Mouse (Mus musculus): ENCODE data around the gene Loxl4.

Gene Loxl4

GRCm38 (mm10) chr19:42613116-42613515 is 503 bp upstream of the Loxl4 start:
- intact Hi-C loops (cut with DNase I): no loop called here

GRCm38 (mm10) chr19:42611746-42612145 is 867 bp downstream of the Loxl4 start:
- intact Hi-C loops (cut with DNase I): no loop called here

GRCm38 (mm10) chr19:42609716-42610115 is 2.9 kb downstream of the Loxl4 start:
- intact Hi-C loops (cut with DNase I): no loop called here

GRCm38 (mm10) chr19:42608082-42608481 is 4.5 kb downstream of the Loxl4 start:
- intact Hi-C loops (cut with DNase I): no loop called here

GRCm38 (mm10) chr19:42602576-42602975 is 10.0 kb downstream of the Loxl4 start:
- intact Hi-C loops (cut with DNase I): no loop called here

- intact Hi-C loops (cut with DNase I): no loop called here
Measured at GRCm38 (mm10) chr19:42602041-42602440, 10.6 kb downstream of the Loxl4 start.

- intact Hi-C loops (cut with DNase I): no loop called here
Measured at GRCm38 (mm10) chr19:42601445-42601844, 11.2 kb downstream of the Loxl4 start.

GRCm38 (mm10) chr19:42600591-42600990 is 12.0 kb downstream of the Loxl4 start:
- intact Hi-C loops (cut with DNase I): no loop called here

- intact Hi-C loops (cut with DNase I): no loop called here
Measured at GRCm38 (mm10) chr19:42599891-42600290, 12.7 kb downstream of the Loxl4 start.

GRCm38 (mm10) chr19:42597896-42598295 is 14.7 kb downstream of the Loxl4 start:
- intact Hi-C loops (cut with DNase I): no loop called here

- intact Hi-C loops (cut with DNase I): no loop called here
Measured at GRCm38 (mm10) chr19:42597286-42597685, 15.3 kb downstream of the Loxl4 start.

- intact Hi-C loops (cut with DNase I): no loop called here
Measured at GRCm38 (mm10) chr19:42595066-42595465, 17.5 kb downstream of the Loxl4 start.

- intact Hi-C loops (cut with DNase I): no loop called here
Measured at GRCm38 (mm10) chr19:42593456-42593855, 19.2 kb downstream of the Loxl4 start.

- intact Hi-C loops (cut with DNase I): no loop called here
Measured at GRCm38 (mm10) chr19:42591534-42591933, 21.1 kb downstream of the Loxl4 start.

- intact Hi-C loops (cut with DNase I): loop anchor here (2.0 to 10.0 kb wide), 3 partner anchors 68 to 186 kb away; partner anchors contain the start of gene Hps1
Measured at GRCm38 (mm10) chr19:42589246-42589645, 23.4 kb downstream of the Loxl4 start.

- intact Hi-C loops (cut with DNase I): loop anchor here (2.0 to 10.0 kb wide), 3 partner anchors 69 to 187 kb away; partner anchors contain the start of gene Hps1
Measured at GRCm38 (mm10) chr19:42587704-42588103, 24.9 kb downstream of the Loxl4 start.

GRCm38 (mm10) chr19:42584188-42584587 is 28.4 kb downstream of the Loxl4 start:
- intact Hi-C loops (cut with DNase I): loop anchor here (10.0 kb wide), 1 partner anchor 191 kb away; the partner anchor contains the start of gene Hps1

- intact Hi-C loops (cut with DNase I): loop anchor here (10.0 kb wide), 1 partner anchor 191 kb away; the partner anchor contains the start of gene Hps1
Measured at GRCm38 (mm10) chr19:42583677-42584076, 28.9 kb downstream of the Loxl4 start.

- intact Hi-C loops (cut with DNase I): loop anchor here (10.0 kb wide), 1 partner anchor 192 kb away; the partner anchor contains the start of gene Hps1
Measured at GRCm38 (mm10) chr19:42582811-42583370, 29.7 kb downstream of the Loxl4 start.

GRCm38 (mm10) chr19:42580701-42581100 is 31.9 kb downstream of the Loxl4 start:
- intact Hi-C loops (cut with DNase I): loop anchor here (10.0 kb wide), 1 partner anchor 194 kb away; the partner anchor contains the start of gene Hps1

GRCm38 (mm10) chr19:42578631-42579030 is 34.0 kb downstream of the Loxl4 start:
- intact Hi-C loops (cut with DNase I): no loop called here

- intact Hi-C loops (cut with DNase I): no loop called here
Measured at GRCm38 (mm10) chr19:42576856-42577255, 35.8 kb downstream of the Loxl4 start.

GRCm38 (mm10) chr19:42575317-42575716 is 37.3 kb downstream of the Loxl4 start:
- intact Hi-C loops (cut with DNase I): no loop called here

All from adrenal gland (tissue).